Mouse (Mus musculus): ENCODE measurements around the gene Lpin1. TPM values are rescaled to one million over a fixed set of nuclear protein-coding genes. Genes with fewer than 3 reads are reported as not detected.

Lpin1 gene
- polyA plus RNA-seq, 1 experiment, result 0.89 TPM

- Histone ChIP-seq H3K36me3 (ENCODE audit: control insufficient read depth, insufficient read depth) (no peaks in the 10 kb centered on the region), H3K79me2 (ENCODE audit: control insufficient read depth, insufficient read depth) (no peaks in the 10 kb centered on the region), H3K27me3 (ENCODE audit: control insufficient read depth, insufficient read depth, insufficient read length) (no peaks in the 10 kb centered on the region), H3K79me3 (ENCODE audit: low read depth) (no peaks in the 10 kb centered on the region), H3ac (ENCODE audit: control insufficient read depth, insufficient read length, low read depth) (no peak overlapping the region), H3K4me3 (ENCODE audit: insufficient read depth, poor library complexity, severe bottlenecking) (no peak overlapping the region)
- no peak for TF ChIP-seq MYOD1 (IDR thresholded peaks at IDR 0.05; ENCODE audit: control insufficient read depth, insufficient read length, low read depth)
- no peak for TF ChIP-seq MAX (IDR thresholded peaks at IDR 0.05)
- no peak for TF ChIP-seq FOSL1 (IDR thresholded peaks at IDR 0.05; ENCODE audit: insufficient read depth, low read length, poor library complexity, severe bottlenecking)
- TF ChIP-seq CTCF (IDR thresholded peaks at IDR 0.05; ENCODE audit: control insufficient read depth, insufficient read depth, insufficient read length), result no peak
Observed at GRCm38 (mm10) chr12:16492713-16493112, 118.1 kb downstream of the Lpin1 start.

- Histone ChIP-seq H3K27me3 (ENCODE audit: control insufficient read depth, insufficient read depth, insufficient read length) (no peaks in the 10 kb centered on the region), H3K79me3 (ENCODE audit: low read depth) (no peaks in the 10 kb centered on the region), H3K4me3 (ENCODE audit: insufficient read depth, poor library complexity, severe bottlenecking) (no peak overlapping the region), H3K36me3 (ENCODE audit: control insufficient read depth, insufficient read depth) (no peaks in the 10 kb centered on the region), H3ac (ENCODE audit: control insufficient read depth, insufficient read length, low read depth) (no peak overlapping the region), H3K79me2 (ENCODE audit: control insufficient read depth, insufficient read depth) (no peaks in the 10 kb centered on the region)
- no peak for TF ChIP-seq FOSL1 (IDR thresholded peaks at IDR 0.05; ENCODE audit: insufficient read depth, low read length, poor library complexity, severe bottlenecking)
- TF ChIP-seq CTCF (IDR thresholded peaks at IDR 0.05; ENCODE audit: control insufficient read depth, insufficient read depth, insufficient read length), result no peak
- no peak for TF ChIP-seq CEBPB (IDR thresholded peaks at IDR 0.05; ENCODE audit: low read depth)
- TF ChIP-seq MAX (IDR thresholded peaks at IDR 0.05), result no peak
- no peak for TF ChIP-seq USF1 (IDR thresholded peaks at IDR 0.05; ENCODE audit: low read depth)
- no peak for TF ChIP-seq MYOD1 (IDR thresholded peaks at IDR 0.05; ENCODE audit: control insufficient read depth, insufficient read length, low read depth)
- TF ChIP-seq MYOG (IDR thresholded peaks at IDR 0.05; ENCODE audit: control insufficient read depth, extremely low read depth, insufficient read length), result no peak
Observed at GRCm38 (mm10) chr12:16488899-16489298, 121.9 kb downstream of the Lpin1 start.

GRCm38 (mm10) chr12:16487453-16487852, 123.3 kb downstream of the Lpin1 start:
- Histone ChIP-seq H3ac (ENCODE audit: control insufficient read depth, insufficient read length, low read depth) (no peak overlapping the region), H3K27me3 (ENCODE audit: control insufficient read depth, insufficient read depth, insufficient read length) (no peaks in the 10 kb centered on the region), H3K36me3 (ENCODE audit: control insufficient read depth, insufficient read depth) (no peaks in the 10 kb centered on the region), H3K4me3 (ENCODE audit: insufficient read depth, poor library complexity, severe bottlenecking) (no peak overlapping the region), H3K79me3 (ENCODE audit: low read depth) (no peaks in the 10 kb centered on the region), H3K79me2 (ENCODE audit: control insufficient read depth, insufficient read depth) (no peaks in the 10 kb centered on the region)
- TF ChIP-seq MYOG (IDR thresholded peaks at IDR 0.05; ENCODE audit: control insufficient read depth, extremely low read depth, insufficient read length), result no peak
- no peak for TF ChIP-seq FOSL1 (IDR thresholded peaks at IDR 0.05; ENCODE audit: insufficient read depth, low read length, poor library complexity, severe bottlenecking)
- no peak for TF ChIP-seq MAX (IDR thresholded peaks at IDR 0.05)
- no peak for TF ChIP-seq CEBPB (IDR thresholded peaks at IDR 0.05; ENCODE audit: low read depth)
- TF ChIP-seq MYOD1 (IDR thresholded peaks at IDR 0.05; ENCODE audit: control insufficient read depth, insufficient read length, low read depth), result no peak
- TF ChIP-seq USF1 (IDR thresholded peaks at IDR 0.05; ENCODE audit: low read depth), result no peak
- TF ChIP-seq CTCF (IDR thresholded peaks at IDR 0.05; ENCODE audit: control insufficient read depth, insufficient read depth, insufficient read length), result no peak

Other genes with a start within 250 kb of the Lpin1 start
- gene Ntsr2, start 42.4 kb upstream of the Lpin1 start, polyA plus RNA-seq (2012; fragmentation: generic; extraction: Trizol), result not detected
- 0.04 TPM for gene Greb1, start 189.9 kb upstream of the Lpin1 start, polyA plus RNA-seq (2012; fragmentation: generic; extraction: Trizol)
- 19.0 TPM for gene E2f6, start 200.0 kb upstream of the Lpin1 start, polyA plus RNA-seq (2012; fragmentation: generic; extraction: Trizol)

All from C2C12 (cell line).